Mouse (Mus musculus) frontal cortex, adult 2 months (tissue): ENCODE data around the gene Gm29423. TPM values are rescaled to one million over a fixed set of nuclear protein-coding genes. Genes with fewer than 3 reads are reported as not detected.
"Not testable (repeated sequence)": the region's sequence is repeated elsewhere in the genome, so short reads cannot be mapped to it uniquely, and the experiment has no call there.

Experiments used
- DNase-seq, 2 experiments: peaks; one replicate each; pipeline ENCODE4 v3.0.0; 2022; ENCODE audit warnings: low spot score in 1 of 2; ENCODE audit errors: extremely low spot score in 1 of 2
- polyA plus RNA-seq: library from polyadenylated mRNA; depleted of rRNA; stranded (reverse); fragments of >200 nt; gene quantifications from 2 replicates; pipeline ENCODE4 v1.2.3, GENCODE M21; 2012; rRNA removed

The Gm29423 gene
- not detected in 2 replicates for polyA plus RNA-seq

DNA sequence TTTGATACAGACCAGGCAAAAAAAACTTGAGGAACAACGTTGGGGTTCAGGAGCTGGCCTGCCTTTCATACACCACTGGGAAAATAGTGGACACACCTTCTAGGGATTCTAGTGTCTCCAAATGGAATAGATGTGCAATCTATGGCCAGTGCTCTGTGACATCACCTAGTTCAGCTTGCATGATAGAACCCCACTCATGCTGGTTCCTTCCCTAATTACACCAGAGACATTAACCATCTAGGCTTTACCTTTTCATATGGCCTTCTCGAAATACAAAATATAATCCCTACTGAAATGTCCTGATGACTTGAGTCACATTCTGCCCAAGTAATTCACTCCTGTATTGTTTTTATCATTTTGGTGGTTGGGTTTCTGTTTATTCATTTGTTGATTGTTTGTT, at the start of gene Gm29423, which contains the start of gene Gm29644:
Gene Gm29423 (minus strand): TSS at position 101 of the 400 bp plus-strand sequence.
Gene Gm29644 (minus strand): TSS at position 157 of the 400 bp plus-strand sequence.
- not testable (repeated sequence) for DNase-seq

DNA sequence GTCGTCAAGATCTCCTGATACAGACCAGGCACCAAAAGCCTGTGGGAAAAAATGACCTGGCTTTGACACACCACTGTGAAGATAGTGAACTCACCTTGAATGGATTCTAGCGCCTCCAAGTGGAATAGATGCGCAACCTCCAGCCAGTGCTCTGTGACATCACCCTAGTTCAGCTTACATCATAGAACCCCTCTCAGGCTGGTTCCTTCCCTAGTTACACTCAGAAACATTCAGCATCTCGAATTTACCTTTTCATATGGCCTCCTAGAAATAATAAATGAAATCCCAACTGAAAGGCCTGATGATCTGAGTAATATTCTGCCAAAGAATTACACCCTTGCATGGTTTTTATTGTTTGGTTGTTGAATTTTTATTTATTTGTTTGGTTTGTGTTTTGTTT, 29.5 kb downstream of the Gm29423 start, which contains the start of gene Gm21118:
Gene Gm21118 (minus strand): TSS at position 101 of the 400 bp plus-strand sequence.
- DNase-seq = not testable (repeated sequence)

Other genes starting within 250 kb of the Gm29423 start
- gene Gm21118, start 29.6 kb downstream of the Gm29423 start, polyA plus RNA-seq = not detected in 2 replicates
- not detected in 2 replicates for gene Gm29644, start 56 bp upstream of the Gm29423 start, polyA plus RNA-seq
- gene Gm20888, start 138.6 kb upstream of the Gm29423 start, polyA plus RNA-seq = not detected in 2 replicates